Comparison of ENCODE assay signal across 8 mouse cellular contexts in genomic region chr9:121477305-121477911, GRCm38 (mm10). TPM values are rescaled to one million over a fixed set of nuclear protein-coding genes. Genes with fewer than 3 reads are reported as not detected.
A peak's percentile ranks its signal among the peaks of the same experiment; 100 is the strongest.
DNase-seq lines count a peak whose midpoint lies in the region; ATAC-seq and TF ChIP-seq lines count a peak whose summit lies in the region.

No protein-coding gene starts in this region.

- H3K4me2 ChIP-seq in heart, embryonic 15.5 days, result peak overlapping the region; percentile 58
- peak overlapping the region; percentile 49 for H3K4me2 ChIP-seq in neural tube, embryonic 15.5 days

- peak; percentile 94 for DNase-seq in brain, embryonic 14.5 days (ENCODE audit: low read depth)
- DNase-seq in kidney, postnatal 25 days, result peak; percentile 67 to 84
- peak; percentile 46 to 57 for DNase-seq in lung, adult 18-20 months
- peak; percentile 56 for DNase-seq in thymus, postnatal 14 days

- no peaks in the 10 kb centered on the region for H3K27me3 ChIP-seq in ES-Bruce4 (ENCODE audit: control insufficient read depth, insufficient read depth, low read length, poor library complexity, severe bottlenecking)
- H3K27me3 ChIP-seq in heart, embryonic 15.5 days, result no peaks in the 10 kb centered on the region
- H3K27me3 ChIP-seq in neural tube, embryonic 15.5 days (replicated peaks), result no peaks in the 10 kb centered on the region

- H3K27ac ChIP-seq in ES-Bruce4 (ENCODE audit: insufficient read depth, low read length), result no peak overlapping the region
- no peak overlapping the region for H3K27ac ChIP-seq in embryonic fibroblast, embryonic 13.5 days (ENCODE audit: insufficient read depth, low read length)
- H3K27ac ChIP-seq in heart, embryonic 15.5 days, result no peak overlapping the region
- peak overlapping the region; percentile 51; the same call in 1 of the 2 replicates for H3K27ac ChIP-seq in neural tube, embryonic 15.5 days (replicated peaks)

- H3K36me3 ChIP-seq in ES-Bruce4 (ENCODE audit: control insufficient read depth, insufficient read depth, low read length, poor library complexity, severe bottlenecking), result no peaks in the 10 kb centered on the region
- peaks cover 27% of the 10 kb centered on the region for H3K36me3 ChIP-seq in heart, embryonic 15.5 days
- H3K36me3 ChIP-seq in neural tube, embryonic 15.5 days, result peaks cover 30% of the 10 kb centered on the region

- no peak for TF ChIP-seq EP300 in ES-Bruce4 (IDR thresholded peaks at IDR 0.05; ENCODE audit: insufficient read depth, low read depth, low read length)

- TF ChIP-seq CTCF in ES-Bruce4 (IDR thresholded peaks at IDR 0.05; ENCODE audit: low read depth, low read length), result peak; percentile 76
- peak; percentile 93 for TF ChIP-seq CTCF in brain, embryonic 14.5 days (IDR thresholded peaks at IDR 0.05; ENCODE audit: borderline replicate concordance, extremely low read depth, insufficient read depth, insufficient read length)
- TF ChIP-seq CTCF in embryonic fibroblast, embryonic 13.5 days (IDR thresholded peaks at IDR 0.05; ENCODE audit: borderline replicate concordance, insufficient read depth, low read length), result peak; percentile 41; the same call in 1 of the 2 replicates

- no peak for TF ChIP-seq POLR2A in ES-Bruce4 (IDR thresholded peaks at IDR 0.05; ENCODE audit: insufficient read depth, low read length)
- TF ChIP-seq POLR2A in brain, embryonic 14.5 days (IDR thresholded peaks at IDR 0.05; ENCODE audit: borderline replicate concordance, extremely low read depth, insufficient read depth, insufficient read length, poor library complexity, severe bottlenecking), result no peak
- no peak for TF ChIP-seq POLR2A in embryonic fibroblast, embryonic 13.5 days (IDR thresholded peaks at IDR 0.05; ENCODE audit: low read depth, low read length)

- ATAC-seq in heart, embryonic 15.5 days (replicated peaks; ENCODE audit: insufficient number of reproducible peaks, insufficient read depth, low FRiP score, low read depth), result no peak
- ATAC-seq in neural tube, embryonic 15.5 days (ENCODE audit: low FRiP score), result peak; percentile 66

- 13% methylated on average over 15 of the region's 15 CpGs for WGBS in heart, embryonic 15.5 days
- 13% methylated on average over 15 of the region's 15 CpGs for WGBS in neural tube, embryonic 15.5 days

- no peaks in the 10 kb centered on the region for H3K9me3 ChIP-seq in ES-Bruce4 (replicated peaks; ENCODE audit: control insufficient read depth, insufficient read depth, low read length, poor library complexity, severe bottlenecking)
- H3K9me3 ChIP-seq in heart, embryonic 15.5 days (replicated peaks), result no peaks in the 10 kb centered on the region
- no peaks in the 10 kb centered on the region for H3K9me3 ChIP-seq in neural tube, embryonic 15.5 days (replicated peaks)

- H3K4me3 ChIP-seq in ES-Bruce4 (ENCODE audit: low read depth, low read length), result no peak overlapping the region
- no peak overlapping the region for H3K4me3 ChIP-seq in embryonic fibroblast, embryonic 13.5 days (ENCODE audit: insufficient read depth, low read length)
- H3K4me3 ChIP-seq in heart, embryonic 15.5 days, result peak overlapping the region; percentile 30
- no peak overlapping the region for H3K4me3 ChIP-seq in neural tube, embryonic 15.5 days (replicated peaks)

- H3K4me1 ChIP-seq in ES-Bruce4 (ENCODE audit: control insufficient read depth, insufficient read depth, low read length), result no peaks in the 10 kb centered on the region
- no peaks in the 10 kb centered on the region for H3K4me1 ChIP-seq in embryonic fibroblast, embryonic 13.5 days (ENCODE audit: control insufficient read depth, insufficient read depth, low read length)
- H3K4me1 ChIP-seq in heart, embryonic 15.5 days (replicated peaks), result peaks cover 6% of the 10 kb centered on the region
- H3K4me1 ChIP-seq in neural tube, embryonic 15.5 days, result peaks cover 9% of the 10 kb centered on the region

- peak overlapping the region; percentile 50; the same call in 1 of the 2 replicates for H3K9ac ChIP-seq in ES-Bruce4 (ENCODE audit: low read depth, poor library complexity, severe bottlenecking)
- H3K9ac ChIP-seq in heart, embryonic 15.5 days, result peak overlapping the region; percentile 39
- H3K9ac ChIP-seq in neural tube, embryonic 15.5 days (replicated peaks), result 0 out of 2 replicates have a peak overlapping the region, but pooled peaks have one; percentile 34

RNA-seq across cellular contexts. Expression of gene Cck, which starts 18.1 kb away (rescaled TPM):
- polyA plus RNA-seq in ES-Bruce4 (2011; ENCODE audit: insufficient read depth, insufficient read length, low read depth, missing spikeins), result 1.3 TPM in 1 of 2 replicates, not detected in the other
- polyA plus RNA-seq in brain, embryonic 14.5 days (2012; rRNA removed), result 34.1 and 38.6 TPM in 2 replicates
- polyA plus RNA-seq in embryonic fibroblast, embryonic 13.5 days (2011; ENCODE audit: insufficient read length, low read depth, missing spikeins), result 4.6 and 15.0 TPM in 2 replicates
- 0.81 and 1.1 TPM in 2 replicates for polyA plus RNA-seq in heart, embryonic 15.5 days (2015; fragmentation: Nextera tagmentation; extraction: Ambion mirVana)
- 102 and 127 TPM in 2 replicates for polyA plus RNA-seq in neural tube, embryonic 15.5 days (2015; fragmentation: Nextera tagmentation; extraction: Ambion mirVana)

Comparison
In these comparisons a context has a peak if more than half of its experiments do, and no peak if none do; other contexts are left out.
1. CTCF ChIP-seq: peak in every context shown above with its lines; median percentile 93 in brain, embryonic 14.5 days; 76 in ES-Bruce4; 41 in embryonic fibroblast, embryonic 13.5 days.